In the genomic region with DNA sequence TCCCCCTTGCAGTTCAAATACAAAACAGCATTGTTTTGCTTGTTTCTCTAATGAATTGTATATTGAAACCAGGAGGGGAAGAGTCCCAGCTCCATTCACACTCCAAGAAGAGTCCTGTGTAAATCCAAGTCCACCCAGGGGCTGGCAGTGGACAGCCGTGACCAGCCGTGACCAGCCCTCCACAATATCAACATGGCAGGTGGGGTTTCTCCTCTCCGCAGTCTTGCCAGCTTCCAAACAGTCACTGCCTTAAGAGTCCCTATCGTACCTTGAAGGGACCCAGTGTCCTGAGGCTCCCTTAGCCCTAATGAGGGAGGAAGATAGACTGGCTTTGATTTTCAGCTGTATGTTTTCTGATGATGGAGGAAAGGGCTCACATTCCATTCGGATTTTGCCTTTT, we compare ENCODE assay signal across 14 mouse cellular contexts.
DNase-seq lines count a peak whose midpoint lies in the region; ATAC-seq and TF ChIP-seq lines count a peak whose summit lies in the region.
"Had no signal": no experiment of that assay in that cellular context is flagged by ENCODE, and none has a peak within 500 bp of the region (broad histone marks: within the 10 kb centered on the region; RNA-seq: fewer than 3 reads in every experiment).

No protein-coding gene starts in this region.

- H3K36me3 ChIP-seq in embryonic facial prominence, embryonic 11.5 days (replicated peaks; ENCODE audit: control insufficient read depth, insufficient read depth, low read depth, low read length): no peaks in the 10 kb centered on the region
- H3K36me3 ChIP-seq in hindbrain, embryonic 15.5 days: no peaks in the 10 kb centered on the region
- no peaks in the 10 kb centered on the region for H3K36me3 ChIP-seq in midbrain, postnatal 0 days (ENCODE audit: insufficient read depth, low read length)
- H3K36me3 ChIP-seq in intestine, embryonic 16.5 days (ENCODE audit: control insufficient read depth, insufficient read depth, low read length): no peaks in the 10 kb centered on the region
- H3K36me3 ChIP-seq: heart, embryonic 15.5 days; liver, embryonic 12.5 days had no signal

- no peaks in the 10 kb centered on the region for H3K27me3 ChIP-seq in embryonic facial prominence, embryonic 11.5 days (ENCODE audit: control insufficient read depth, insufficient read depth, low read length)
- no peaks in the 10 kb centered on the region for H3K27me3 ChIP-seq in hindbrain, embryonic 15.5 days
- no peaks in the 10 kb centered on the region for H3K27me3 ChIP-seq in midbrain, postnatal 0 days (ENCODE audit: insufficient read depth, low read length)
- no peaks in the 10 kb centered on the region for H3K27me3 ChIP-seq in intestine, embryonic 16.5 days (replicated peaks; ENCODE audit: control insufficient read depth, insufficient read depth, low read length)
- H3K27me3 ChIP-seq: heart, embryonic 15.5 days; liver, embryonic 12.5 days had no signal

- H3K4me2 ChIP-seq in embryonic facial prominence, embryonic 11.5 days (ENCODE audit: low read depth, low read length): no peak overlapping the region
- H3K4me2 ChIP-seq in hindbrain, embryonic 15.5 days: peak overlapping the region; percentile 5; the same call in 1 of the 2 replicates
- H3K4me2 ChIP-seq in midbrain, postnatal 0 days (ENCODE audit: low read depth, low read length, poor library complexity, severe bottlenecking): peak overlapping the region; percentile 15; the same call in 1 of the 2 replicates
- H3K4me2 ChIP-seq in intestine, embryonic 16.5 days (ENCODE audit: low read depth, low read length): no peak overlapping the region
- H3K4me2 ChIP-seq: heart, embryonic 15.5 days; liver, embryonic 12.5 days had no signal

- TF ChIP-seq CTCF in midbrain, postnatal 0 days (IDR thresholded peaks at IDR 0.05): no peak

- ATAC-seq in embryonic facial prominence, embryonic 11.5 days (replicated peaks; ENCODE audit: insufficient number of reproducible peaks, low FRiP score, low TSS enrichment, low read depth): 0 out of 2 replicates have a peak, but pooled peaks have one; percentile 14
- ATAC-seq in hindbrain, embryonic 15.5 days (ENCODE audit: low FRiP score, low read depth): 0 out of 2 replicates have a peak, but pooled peaks have one; percentile 27
- no peak for ATAC-seq in midbrain, postnatal 0 days (ENCODE audit: low FRiP score)
- ATAC-seq in intestine, embryonic 16.5 days: no peak
- ATAC-seq: liver, embryonic 12.5 days; lung, postnatal 0 days had no signal

- no peak overlapping the region for H3K9ac ChIP-seq in embryonic facial prominence, embryonic 11.5 days (replicated peaks; ENCODE audit: low read length)
- no peak overlapping the region for H3K9ac ChIP-seq in hindbrain, embryonic 15.5 days
- H3K9ac ChIP-seq in midbrain, postnatal 0 days (replicated peaks; ENCODE audit: low read length, poor library complexity, severe bottlenecking): peak overlapping the region; percentile 13; the same call in 1 of the 2 replicates
- no peak overlapping the region for H3K9ac ChIP-seq in intestine, embryonic 16.5 days (ENCODE audit: low read depth, low read length)
- H3K9ac ChIP-seq: heart, embryonic 15.5 days; liver, embryonic 12.5 days had no signal

- H3K4me1 ChIP-seq in embryonic facial prominence, embryonic 11.5 days (ENCODE audit: control insufficient read depth, insufficient read depth, low read length): no peaks in the 10 kb centered on the region
- H3K4me1 ChIP-seq in hindbrain, embryonic 15.5 days (replicated peaks): peaks cover 17% of the 10 kb centered on the region
- H3K4me1 ChIP-seq in midbrain, postnatal 0 days (ENCODE audit: insufficient read depth, low read length): peaks cover 6% of the 10 kb centered on the region; the same call in 1 of the 2 replicates
- H3K4me1 ChIP-seq in intestine, embryonic 16.5 days (ENCODE audit: control insufficient read depth, insufficient read depth, low read length): peaks cover 4% of the 10 kb centered on the region
- H3K4me1 ChIP-seq: heart, embryonic 15.5 days; liver, embryonic 12.5 days had no signal

- peak; percentile 50 to 52 for DNase-seq in cerebellum, postnatal 10 days
- no peak for DNase-seq in cerebellum, adult 11-12 months
- DNase-seq in embryonic facial prominence, embryonic 11.5 days (ENCODE audit: low spot score): no peak
- no peak for DNase-seq in midbrain, postnatal 0 days (ENCODE audit: low spot score)
- no peak for DNase-seq in heart, adult 9 months (ENCODE audit: low spot score in 2 of 2)
- no peak for DNase-seq in ovary, adult 18-20 months (ENCODE audit: low spot score)
- DNase-seq: adrenal gland, adult 2 months; kidney, postnatal 25 days had no signal

- WGBS in embryonic facial prominence, embryonic 11.5 days: 60% methylated on average over 5 of the region's 5 CpGs
- WGBS in hindbrain, embryonic 15.5 days: 39% methylated on average over 5 of the region's 5 CpGs
- WGBS in midbrain, postnatal 0 days: 25% methylated on average over 5 of the region's 5 CpGs
- WGBS in intestine, embryonic 16.5 days: 65% methylated on average over 5 of the region's 5 CpGs

- H3K9me3 ChIP-seq in embryonic facial prominence, embryonic 11.5 days (replicated peaks; ENCODE audit: control insufficient read depth, low read length): no peaks in the 10 kb centered on the region
- H3K9me3 ChIP-seq in hindbrain, embryonic 15.5 days: no peaks in the 10 kb centered on the region
- no peaks in the 10 kb centered on the region for H3K9me3 ChIP-seq in midbrain, postnatal 0 days (ENCODE audit: low read length)
- H3K9me3 ChIP-seq in intestine, embryonic 16.5 days (ENCODE audit: control insufficient read depth, low read length): no peaks in the 10 kb centered on the region
- H3K9me3 ChIP-seq: heart, embryonic 15.5 days; liver, embryonic 12.5 days had no signal

- no peak overlapping the region for H3K27ac ChIP-seq in embryonic facial prominence, embryonic 11.5 days (replicated peaks; ENCODE audit: low read depth, low read length)
- peak overlapping the region; percentile 57 for H3K27ac ChIP-seq in hindbrain, embryonic 15.5 days (replicated peaks)
- no peak overlapping the region; the same call in 1 of the 2 replicates for H3K27ac ChIP-seq in midbrain, postnatal 0 days (ENCODE audit: low read depth, low read length)
- no peak overlapping the region for H3K27ac ChIP-seq in intestine, embryonic 16.5 days (ENCODE audit: low read length)
- H3K27ac ChIP-seq: heart, embryonic 15.5 days; liver, embryonic 12.5 days had no signal

- H3K4me3 ChIP-seq in embryonic facial prominence, embryonic 11.5 days (ENCODE audit: low read depth, low read length): no peak overlapping the region
- no peak overlapping the region for H3K4me3 ChIP-seq in hindbrain, embryonic 15.5 days
- no peak overlapping the region for H3K4me3 ChIP-seq in midbrain, postnatal 0 days (ENCODE audit: low read depth, low read length)
- no peak overlapping the region for H3K4me3 ChIP-seq in intestine, embryonic 16.5 days (ENCODE audit: low read length)
- H3K4me3 ChIP-seq: erythroblast, embryonic 14.5 days; heart, embryonic 15.5 days; liver, embryonic 12.5 days had no signal

Comparison
In these comparisons a context has a peak if more than half of its experiments do, and no peak if none do; other contexts are left out.
1. DNase-seq: peak in cerebellum, postnatal 10 days (2 of 2); none in cerebellum, adult 11-12 months (single experiment), embryonic facial prominence, embryonic 11.5 days (single experiment), midbrain, postnatal 0 days (single experiment), heart, adult 9 months (0 of 2) and ovary, adult 18-20 months (single experiment).
2. ATAC-seq: peak in embryonic facial prominence, embryonic 11.5 days (single experiment) and hindbrain, embryonic 15.5 days (single experiment); none in midbrain, postnatal 0 days (single experiment) and intestine, embryonic 16.5 days (single experiment).
3. H3K4me2 ChIP-seq: peak in hindbrain, embryonic 15.5 days (single experiment) and midbrain, postnatal 0 days (single experiment); none in embryonic facial prominence, embryonic 11.5 days (single experiment) and intestine, embryonic 16.5 days (single experiment).